Mouse (Mus musculus) heart, embryonic 13.5 days (tissue): ENCODE results near the gene Il15. TPM values are rescaled to one million over a fixed set of nuclear protein-coding genes. Genes with fewer than 3 reads are reported as not detected.

ENCODE experiments used
- ATAC-seq: fragments of 200-750 bp; cut with Nextera tagmentation; 2 replicates; pipeline ENCODE4 v1.8.0; 2017; ENCODE audit warnings: moderate TSS enrichment; ENCODE audit not compliant: insufficient number of reproducible peaks, low FRiP score, low TSS enrichment; ENCODE audit errors: extremely low read depth
- H3K27ac ChIP-seq: fragments of 300-500 bp; sonication (generic); replicated peaks from 2 replicates; pipeline ENCODE4 v1.5.1; 2015; ENCODE audit warnings: moderate library complexity, mild to moderate bottlenecking, inconsistent platforms
- H3K27me3 ChIP-seq: fragments of 300-500 bp; sonication (generic); replicated peaks from 2 replicates; pipeline ENCODE4 v1.6.1; 2015; ENCODE audit warnings: mild to moderate bottlenecking, inconsistent platforms
- H3K36me3 ChIP-seq: fragments of 300-500 bp; sonication (generic); 2 replicates; pipeline ENCODE4 v1.6.1; 2015; ENCODE audit warnings: mild to moderate bottlenecking, inconsistent platforms
- H3K4me1 ChIP-seq: fragments of 300-500 bp; sonication (generic); 2 replicates; pipeline ENCODE4 v1.6.1; 2015; ENCODE audit warnings: inconsistent platforms
- H3K4me2 ChIP-seq: fragments of 300-500 bp; sonication (generic); 2 replicates; pipeline ENCODE4 v1.6.1; 2015; ENCODE audit warnings: inconsistent platforms, mild to moderate bottlenecking, moderate library complexity
- H3K4me3 ChIP-seq: fragments of 300-500 bp; sonication (generic); 2 replicates; pipeline ENCODE4 v1.5.1; 2015; ENCODE audit warnings: moderate library complexity, mild to moderate bottlenecking, inconsistent platforms
- H3K9ac ChIP-seq: fragments of 300-500 bp; sonication (generic); 2 replicates; pipeline ENCODE4 v1.6.1; 2015; ENCODE audit warnings: inconsistent platforms, mild to moderate bottlenecking, moderate library complexity
- H3K9me3 ChIP-seq: fragments of 300-500 bp; sonication (generic); 2 replicates; pipeline ENCODE4 v1.6.1; 2016; ENCODE audit warnings: inconsistent platforms
- WGBS: fragments of 180-500 bp; shearing (Covaris S2); methylation state at CpG from one replicate; pipeline ENCODE4 v1.1.7; 2015; ENCODE audit warnings: mixed read lengths; 5-methylcytosine and 5-hydroxymethylcytosine counted together
- polyA plus RNA-seq: library from polyadenylated mRNA; unstranded; fragments of >200 nt; fragmentation: Nextera tagmentation; extraction: Ambion mirVana; gene quantifications from 2 replicates; pipeline ENCODE4 v1.2.1, GENCODE M21; 2015

Gene Il15
- polyA plus RNA-seq, 1 experiment from 2014 or later = 20.5 TPM

GRCm38 (mm10) chr8:82285866-82286265 is 117.2 kb downstream of the Il15 start:
- Histone ChIP-seq H3K27me3 (no peaks in the 10 kb centered on the region), H3K4me1 (no peaks in the 10 kb centered on the region), H3K4me3 (no peak overlapping the region), H3K27ac (no peak overlapping the region), H3K9ac (no peak overlapping the region), H3K9me3 (no peaks in the 10 kb centered on the region), H3K36me3 (no peaks in the 10 kb centered on the region), H3K4me2 (no peak overlapping the region)
- no peak for ATAC-seq
- 97% methylated on average over 3 of the region's 3 CpGs for WGBS

GRCm38 (mm10) chr8:82281995-82282394 is 121.0 kb downstream of the Il15 start:
- no peak for ATAC-seq
- H3K27ac ChIP-seq = no peak overlapping the region
- H3K9me3 ChIP-seq = no peaks in the 10 kb centered on the region
- H3K4me3 ChIP-seq = no peak overlapping the region
- H3K36me3 ChIP-seq = no peaks in the 10 kb centered on the region
- no peak overlapping the region for H3K9ac ChIP-seq
- H3K4me1 ChIP-seq = no peaks in the 10 kb centered on the region
- 72% methylated on average over 5 of the region's 5 CpGs for WGBS
- H3K4me2 ChIP-seq = no peak overlapping the region
- no peaks in the 10 kb centered on the region for H3K27me3 ChIP-seq
